Mouse (Mus musculus): ENCODE results near the gene Tor1b. TPM values are rescaled to one million over a fixed set of nuclear protein-coding genes. Genes with fewer than 3 reads are reported as not detected.
"Not testable (repeated sequence)": the region's sequence is repeated elsewhere in the genome, so short reads cannot be mapped to it uniquely, and the experiment has no call there.

Gene Tor1b
- total and polyA plus RNA-seq, 3 experiments, result 33.0 to 55.6 (median 36.9) TPM

DNA sequence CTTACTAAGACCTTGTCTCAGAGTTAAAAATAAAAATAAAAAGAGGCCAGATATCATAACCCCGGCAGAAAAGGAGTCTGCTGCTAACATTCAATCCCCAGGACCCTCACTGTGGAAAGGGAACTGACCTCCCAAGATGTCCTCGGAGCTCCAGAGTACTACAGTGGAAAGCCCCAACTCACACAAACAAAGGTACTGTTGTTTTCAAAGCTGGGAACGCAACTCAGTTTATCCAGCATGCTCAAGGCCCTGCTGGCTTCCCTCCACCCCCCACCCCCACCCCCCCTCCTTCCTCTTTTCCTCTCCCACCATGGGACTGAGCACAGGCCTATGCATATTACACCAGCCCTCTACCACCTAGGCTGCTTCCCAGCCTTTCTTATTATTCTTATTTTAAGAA is 37.9 kb upstream of the Tor1b start:
- no peak for TF ChIP-seq UBTF (IDR thresholded peaks at IDR 0.05; ENCODE audit: borderline replicate concordance, insufficient read depth, low read depth, low read length)
- TF ChIP-seq TBP (IDR thresholded peaks at IDR 0.05; ENCODE audit: low read depth, low read length), result no peak
- no peak for TF ChIP-seq NELFE (IDR thresholded peaks at IDR 0.05; ENCODE audit: low read depth, low read length)
- no peak for TF ChIP-seq ZNF384 (IDR thresholded peaks at IDR 0.05; ENCODE audit: low read depth, low read length)
- no peak for TF ChIP-seq GATA1 (IDR thresholded peaks at IDR 0.05; ENCODE audit: low read depth, low read length)
- no peak for TF ChIP-seq RAD21 (IDR thresholded peaks at IDR 0.05; ENCODE audit: low read depth, low read length)
- no peak for TF ChIP-seq EP300 (IDR thresholded peaks at IDR 0.05; ENCODE audit: low read depth in 1 of 2, low read length in 2 of 2)
- no peak for TF ChIP-seq CHD1 (IDR thresholded peaks at IDR 0.05; ENCODE audit: low read depth, low read length)
- TF ChIP-seq MEF2A (IDR thresholded peaks at IDR 0.05; ENCODE audit: extremely low read depth, insufficient replicate concordance, low read depth, low read length, poor library complexity, severe bottlenecking), result no peak
- Histone ChIP-seq H3K27me3 (ENCODE audit: control insufficient read depth in 1 of 2, insufficient read depth in 2 of 2, low read length in 2 of 2) (no peaks in the 10 kb centered on the region; a peak in 2 of 4 replicates), H3K4me1 (ENCODE audit: control insufficient read depth in 1 of 2, insufficient read depth in 2 of 2, low read length in 2 of 2) (peaks cover 3 to 4% of the 10 kb centered on the region in 2 experiments; a peak in 3 of 4 replicates), H3K9ac (ENCODE audit: control insufficient read depth, low read depth, low read length, poor library complexity, severe bottlenecking) (no peak overlapping the region), H3K27ac (ENCODE audit: control insufficient read depth, low read depth, low read length) (no peak overlapping the region), H3K36me3 (ENCODE audit: control insufficient read depth in 1 of 2, insufficient read depth in 2 of 2, low read length in 2 of 2) (peaks cover 0 to 3% of the 10 kb centered on the region in 2 experiments; a peak in 2 of 4 replicates), H3K79me2 (ENCODE audit: control insufficient read depth, insufficient read depth, low read length, poor library complexity) (no peaks in the 10 kb centered on the region), H3K4me3 (ENCODE audit: control insufficient read depth in 1 of 2, insufficient read depth in 1 of 2, low read depth in 2 of 2, low read length in 2 of 2) (no peak overlapping the region), H3K9me3 (replicated peaks; ENCODE audit: insufficient read depth, low read length) (no peaks in the 10 kb centered on the region)
- no peak for DNase-seq (ENCODE audit: low read depth, low spot score)

DNA sequence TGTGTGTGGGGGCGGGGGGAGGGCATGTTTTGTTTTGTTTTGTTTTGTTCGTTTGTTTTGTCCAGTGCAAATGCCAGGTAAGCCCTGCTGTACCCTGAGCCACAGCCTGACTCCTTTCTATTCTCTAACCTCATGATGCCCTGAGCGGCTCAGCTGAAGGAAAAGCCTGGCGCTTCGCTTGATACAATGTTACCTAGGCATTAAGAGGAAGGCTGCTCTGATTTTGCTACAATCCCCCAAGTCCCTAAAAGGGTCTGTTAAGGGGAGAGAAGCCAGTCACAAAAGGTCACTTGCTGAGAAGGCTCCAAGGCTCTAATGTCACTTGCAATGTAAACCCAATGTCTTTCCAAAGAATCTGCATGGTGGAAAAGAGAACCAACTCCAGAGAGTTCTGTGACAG is 37.4 kb upstream of the Tor1b start:
- DNase-seq (ENCODE audit: low read depth, low spot score), result no peak
- Histone ChIP-seq H3K27me3 (ENCODE audit: control insufficient read depth in 1 of 2, insufficient read depth in 2 of 2, low read length in 2 of 2) (no peaks in the 10 kb centered on the region; a peak in 2 of 4 replicates), H3K4me1 (ENCODE audit: control insufficient read depth in 1 of 2, insufficient read depth in 2 of 2, low read length in 2 of 2) (peaks cover 3 to 8% of the 10 kb centered on the region in 2 experiments; a peak in 3 of 4 replicates), H3K9me3 (replicated peaks; ENCODE audit: insufficient read depth, low read length) (no peaks in the 10 kb centered on the region), H3K27ac (ENCODE audit: control insufficient read depth, low read depth, low read length) (no peak overlapping the region), H3K36me3 (ENCODE audit: control insufficient read depth in 1 of 2, insufficient read depth in 2 of 2, low read length in 2 of 2) (peaks cover 0 to 8% of the 10 kb centered on the region in 2 experiments; a peak in 2 of 4 replicates), H3K9ac (ENCODE audit: control insufficient read depth, low read depth, low read length, poor library complexity, severe bottlenecking) (no peak overlapping the region), H3K79me2 (ENCODE audit: control insufficient read depth, insufficient read depth, low read length, poor library complexity) (no peaks in the 10 kb centered on the region), H3K4me3 (ENCODE audit: control insufficient read depth in 1 of 2, insufficient read depth in 1 of 2, low read depth in 2 of 2, low read length in 2 of 2) (no peak overlapping the region)
- TF ChIP-seq JUND (IDR thresholded peaks at IDR 0.05; ENCODE audit: low read depth, low read length) (no peak), TCF12 (IDR thresholded peaks at IDR 0.05; ENCODE audit: low read depth, low read length) (no peak), GATA1 (IDR thresholded peaks at IDR 0.05; ENCODE audit: low read depth, low read length) (no peak), TBP (IDR thresholded peaks at IDR 0.05; ENCODE audit: low read depth, low read length) (no peak), MXI1 (IDR thresholded peaks at IDR 0.05; ENCODE audit: low read depth, low read length) (no peak), POLR2A (IDR thresholded peaks at IDR 0.05; ENCODE audit: control insufficient read depth in 1 of 2, insufficient read depth in 1 of 2, low read depth in 1 of 2, low read length in 2 of 2, poor library complexity in 1 of 2) (no peak), HCFC1 (IDR thresholded peaks at IDR 0.05; ENCODE audit: low read depth, low read length) (no peak), RAD21 (IDR thresholded peaks at IDR 0.05; ENCODE audit: low read depth, low read length) (no peak), RCOR1 (IDR thresholded peaks at IDR 0.05; ENCODE audit: low read depth, low read length) (no peak), ZMIZ1 (IDR thresholded peaks at IDR 0.05; ENCODE audit: low read depth, low read length) (no peak), MAZ (IDR thresholded peaks at IDR 0.05; ENCODE audit: low read depth, low read length) (no peak), EP300 (IDR thresholded peaks at IDR 0.05; ENCODE audit: low read depth in 1 of 2, low read length in 2 of 2) (no peak), E2F4 (IDR thresholded peaks at IDR 0.05; ENCODE audit: borderline replicate concordance, low read depth, low read length) (no peak), MYB (IDR thresholded peaks at IDR 0.05; ENCODE audit: low read depth, low read length) (no peak), BHLHE40 (IDR thresholded peaks at IDR 0.05; ENCODE audit: borderline replicate concordance, low read depth, low read length) (no peak), MAFK (IDR thresholded peaks at IDR 0.05; ENCODE audit: borderline replicate concordance, low read depth, low read length) (no peak), CHD1 (IDR thresholded peaks at IDR 0.05; ENCODE audit: low read depth, low read length) (no peak)

DNA sequence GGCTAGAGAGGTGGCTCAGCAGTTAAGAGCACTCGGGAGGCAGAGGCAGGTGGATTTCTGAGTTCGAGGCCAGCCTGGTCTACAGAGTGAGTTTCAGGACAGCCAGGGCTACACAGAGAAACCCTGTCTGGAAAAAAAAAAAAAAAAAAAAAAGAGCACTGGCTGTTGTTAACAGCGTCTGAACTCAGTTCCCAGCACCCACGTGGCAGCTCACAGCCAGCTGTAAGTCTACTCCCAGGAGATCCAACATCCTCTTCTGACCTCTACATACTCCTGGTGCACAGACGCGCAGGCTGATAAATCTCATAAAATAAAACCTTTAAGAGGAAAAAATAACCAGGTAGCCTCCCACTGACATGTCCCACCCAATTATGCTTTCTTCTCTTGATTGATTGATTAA is 36.8 kb upstream of the Tor1b start:
- not testable (repeated sequence) for H3K27ac ChIP-seq (ENCODE audit: control insufficient read depth, low read depth, low read length); H3K9me3 ChIP-seq (replicated peaks; ENCODE audit: insufficient read depth, low read length); DNase-seq (ENCODE audit: low read depth, low spot score); H3K27me3 ChIP-seq (ENCODE audit: control insufficient read depth in 1 of 2, insufficient read depth in 2 of 2, low read length in 2 of 2); H3K4me3 ChIP-seq (ENCODE audit: control insufficient read depth in 1 of 2, insufficient read depth in 1 of 2, low read depth in 2 of 2, low read length in 2 of 2); H3K9ac ChIP-seq (ENCODE audit: control insufficient read depth, low read depth, low read length, poor library complexity, severe bottlenecking); H3K79me2 ChIP-seq (ENCODE audit: control insufficient read depth, insufficient read depth, low read length, poor library complexity)
- Histone ChIP-seq H3K4me1 (ENCODE audit: control insufficient read depth in 1 of 2, insufficient read depth in 2 of 2, low read length in 2 of 2) (peaks cover 3 to 13% of the 10 kb centered on the region in 2 experiments; a peak in 3 of 4 replicates), H3K36me3 (ENCODE audit: control insufficient read depth in 1 of 2, insufficient read depth in 2 of 2, low read length in 2 of 2) (peaks cover 0 to 12% of the 10 kb centered on the region in 2 experiments; a peak in 2 of 4 replicates)
